Mouse (Mus musculus): ENCODE results near the gene Cdca4.

Cdca4 gene

DNA sequence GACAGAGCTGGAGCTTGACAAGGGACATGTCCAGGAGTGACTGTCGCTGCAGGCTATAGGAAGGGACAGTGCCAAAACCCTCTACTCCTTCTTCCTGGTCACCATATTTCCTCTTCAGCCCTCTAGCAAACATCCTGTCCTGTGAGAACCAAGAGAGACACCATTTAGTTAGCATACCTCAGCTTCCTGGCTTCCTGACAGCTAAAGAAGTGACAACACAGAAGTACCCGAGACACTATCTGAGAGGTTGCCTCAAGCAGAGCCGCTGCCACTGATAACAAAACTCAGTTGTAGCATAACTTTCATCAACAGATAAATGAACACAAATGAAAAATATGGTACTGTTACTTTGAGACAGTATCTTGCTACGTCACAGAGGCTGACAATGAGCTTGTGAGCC, 7.2 kb downstream of the Cdca4 start:
- no peak for DNase-seq

- no peak for DNase-seq
Measured at GRCm38 (mm10) chr12:112821216-112821615, 8.0 kb downstream of the Cdca4 start.

- no peak for DNase-seq
Measured at GRCm38 (mm10) chr12:112820401-112820999, 8.7 kb downstream of the Cdca4 start.

GRCm38 (mm10) chr12:112819057-112819662, 10.1 kb downstream of the Cdca4 start:
- no peak for DNase-seq

DNA sequence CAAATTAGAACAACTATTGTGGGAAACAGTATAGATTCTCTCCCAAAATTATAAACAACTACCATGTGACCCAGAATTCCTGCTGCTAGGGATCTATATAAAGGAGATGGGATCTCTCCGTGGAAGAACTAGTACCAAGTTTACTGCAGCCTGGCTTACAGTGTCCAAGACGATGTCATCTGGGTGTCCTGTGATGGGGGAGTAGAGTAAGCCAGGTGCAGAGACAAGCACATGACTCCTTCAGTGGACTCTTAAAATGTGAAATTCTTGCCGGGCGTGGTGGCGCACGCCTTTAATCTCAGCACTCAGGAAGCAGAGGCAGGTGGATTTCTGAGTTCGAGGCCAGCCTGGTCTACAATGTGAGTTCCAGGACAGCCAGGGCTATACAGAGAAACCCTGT, 12.4 kb downstream of the Cdca4 start:
- DNase-seq, result peak; percentile 1

- peak; percentile 37 for DNase-seq
Measured at GRCm38 (mm10) chr12:112816294-112816693, 12.9 kb downstream of the Cdca4 start.

GRCm38 (mm10) chr12:112814682-112815470, 14.3 kb downstream of the Cdca4 start:
- DNase-seq, result peak; percentile 2

DNA sequence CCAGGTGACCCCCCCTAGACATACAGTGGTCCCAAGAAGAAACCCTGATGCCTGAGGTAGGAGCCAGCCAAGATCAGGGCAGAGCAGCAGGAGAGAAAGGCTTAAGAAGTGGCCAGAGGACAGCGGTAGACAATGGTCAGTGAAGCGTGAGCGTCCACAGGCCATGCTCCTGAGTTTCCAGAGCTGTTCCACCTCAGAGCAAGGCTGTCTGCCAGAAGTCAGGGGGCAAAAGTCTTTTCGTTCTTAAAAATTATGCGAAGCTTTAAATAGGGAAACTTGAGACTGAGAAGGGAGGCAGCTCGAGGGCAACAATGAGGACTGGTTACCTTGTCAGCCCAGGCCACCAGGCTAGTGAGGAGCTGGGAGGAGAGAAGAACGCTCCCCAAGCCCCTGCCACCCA, 15.9 kb downstream of the Cdca4 start:
- DNase-seq, result no peak

DNA sequence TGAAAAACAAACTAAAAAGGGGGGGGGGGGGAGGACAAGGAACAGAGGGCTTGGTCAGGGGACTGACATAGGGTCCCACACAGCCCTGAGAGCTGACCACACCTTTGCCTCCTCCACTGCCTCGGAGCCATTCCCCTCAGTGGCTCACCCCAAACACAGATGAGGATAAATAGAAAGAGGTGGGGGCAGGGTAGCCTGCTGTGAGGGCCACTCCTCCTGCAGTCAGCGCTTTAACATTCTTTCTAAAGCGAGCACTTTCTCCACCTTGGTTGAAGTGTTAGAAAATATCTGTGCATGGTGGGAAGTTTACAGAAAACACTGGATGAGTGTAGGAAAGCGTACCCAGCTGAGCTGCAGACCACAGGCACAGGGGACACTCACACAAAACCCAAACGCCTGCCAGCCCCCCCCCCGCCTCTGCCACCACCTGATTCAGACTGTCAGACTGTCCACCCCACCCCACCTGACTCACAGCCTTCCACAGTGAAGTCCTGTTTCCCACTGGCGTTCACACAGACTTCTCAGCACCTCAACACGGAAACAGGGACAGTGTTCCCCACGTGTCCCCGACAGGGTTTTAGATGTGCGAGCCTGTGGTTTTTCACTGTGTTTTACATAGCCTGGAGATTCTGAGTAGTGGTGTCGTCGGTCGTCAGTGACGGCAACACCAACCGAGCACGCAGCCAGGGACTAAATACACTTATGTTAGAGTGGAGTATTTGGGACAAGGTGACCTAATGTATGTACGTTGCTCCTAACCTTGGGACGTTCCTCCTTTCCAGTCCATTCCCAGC, 18.9 kb downstream of the Cdca4 start:
- no peak for DNase-seq

GRCm38 (mm10) chr12:112809641-112810040, 19.6 kb downstream of the Cdca4 start:
- no peak for DNase-seq

GRCm38 (mm10) chr12:112808587-112809364, 20.4 kb downstream of the Cdca4 start, which contains the start of gene Clba1:
Clba1 (plus strand) TSS chr12:112808937.
- DNase-seq, result peak; percentile 93

DNA sequence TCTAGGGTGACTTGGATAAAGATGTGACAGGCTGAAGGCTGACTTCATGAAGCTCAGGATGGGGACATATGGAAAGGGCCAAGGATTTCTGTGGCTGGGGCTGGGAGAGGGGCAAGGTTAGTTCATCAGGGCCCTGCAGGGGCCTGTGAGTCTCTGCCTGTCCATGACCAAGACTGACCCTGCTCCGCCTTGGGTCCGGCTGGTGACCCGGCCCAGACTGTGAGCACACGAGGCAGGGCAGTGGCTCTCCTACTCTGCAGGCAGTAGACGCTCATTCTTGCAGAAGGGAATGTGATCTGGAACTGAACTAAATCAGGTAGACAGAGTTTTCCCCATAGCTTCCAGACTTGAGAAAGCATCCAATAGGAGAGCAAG, 21.0 kb downstream of the Cdca4 start:
- DNase-seq, result no peak

- no peak for DNase-seq
Measured at GRCm38 (mm10) chr12:112807796-112808195, 21.4 kb downstream of the Cdca4 start.

DNA sequence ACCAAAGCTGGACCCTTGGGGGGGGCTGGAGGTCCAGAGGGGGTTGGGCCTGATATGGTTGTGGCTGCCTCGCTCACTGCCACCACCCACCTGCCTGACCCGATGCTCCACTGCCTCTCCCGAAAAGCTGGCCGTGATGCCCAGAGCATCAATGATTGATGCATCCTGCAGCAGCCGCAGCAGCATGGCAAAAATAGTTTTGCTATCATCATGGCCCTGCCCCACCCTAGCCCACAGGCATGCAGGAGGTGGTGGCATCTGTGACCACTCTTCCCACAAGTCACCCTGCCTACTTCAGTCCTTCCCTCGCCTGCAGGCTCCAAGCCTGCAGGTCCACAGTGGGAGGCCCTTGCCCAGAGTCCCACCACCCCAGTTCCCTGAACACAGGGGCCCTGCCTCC, 23.2 kb downstream of the Cdca4 start:
- no peak for DNase-seq

DNA sequence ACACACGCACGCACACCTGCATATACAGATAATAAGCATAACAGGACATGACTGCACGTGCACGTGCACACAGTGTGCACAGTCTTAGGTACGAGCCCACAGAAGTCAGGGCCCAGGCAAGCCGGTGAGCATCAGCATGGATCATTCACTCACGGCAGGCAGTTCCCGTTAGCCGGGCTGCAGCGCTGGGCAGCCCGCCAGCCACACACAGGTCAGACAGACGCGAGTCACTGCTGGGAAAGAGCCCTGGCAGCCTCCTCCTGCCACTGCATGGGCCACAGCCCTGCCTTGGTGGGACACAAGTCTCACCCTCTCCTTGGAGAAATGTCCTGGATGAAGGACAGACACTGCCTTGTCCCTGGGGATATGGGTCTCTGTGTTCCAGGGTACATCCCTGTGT, 25.2 kb downstream of the Cdca4 start:
- peak; percentile 48 for DNase-seq

- DNase-seq, result no peak
Measured at GRCm38 (mm10) chr12:112802917-112803316, 26.3 kb downstream of the Cdca4 start.

DNA sequence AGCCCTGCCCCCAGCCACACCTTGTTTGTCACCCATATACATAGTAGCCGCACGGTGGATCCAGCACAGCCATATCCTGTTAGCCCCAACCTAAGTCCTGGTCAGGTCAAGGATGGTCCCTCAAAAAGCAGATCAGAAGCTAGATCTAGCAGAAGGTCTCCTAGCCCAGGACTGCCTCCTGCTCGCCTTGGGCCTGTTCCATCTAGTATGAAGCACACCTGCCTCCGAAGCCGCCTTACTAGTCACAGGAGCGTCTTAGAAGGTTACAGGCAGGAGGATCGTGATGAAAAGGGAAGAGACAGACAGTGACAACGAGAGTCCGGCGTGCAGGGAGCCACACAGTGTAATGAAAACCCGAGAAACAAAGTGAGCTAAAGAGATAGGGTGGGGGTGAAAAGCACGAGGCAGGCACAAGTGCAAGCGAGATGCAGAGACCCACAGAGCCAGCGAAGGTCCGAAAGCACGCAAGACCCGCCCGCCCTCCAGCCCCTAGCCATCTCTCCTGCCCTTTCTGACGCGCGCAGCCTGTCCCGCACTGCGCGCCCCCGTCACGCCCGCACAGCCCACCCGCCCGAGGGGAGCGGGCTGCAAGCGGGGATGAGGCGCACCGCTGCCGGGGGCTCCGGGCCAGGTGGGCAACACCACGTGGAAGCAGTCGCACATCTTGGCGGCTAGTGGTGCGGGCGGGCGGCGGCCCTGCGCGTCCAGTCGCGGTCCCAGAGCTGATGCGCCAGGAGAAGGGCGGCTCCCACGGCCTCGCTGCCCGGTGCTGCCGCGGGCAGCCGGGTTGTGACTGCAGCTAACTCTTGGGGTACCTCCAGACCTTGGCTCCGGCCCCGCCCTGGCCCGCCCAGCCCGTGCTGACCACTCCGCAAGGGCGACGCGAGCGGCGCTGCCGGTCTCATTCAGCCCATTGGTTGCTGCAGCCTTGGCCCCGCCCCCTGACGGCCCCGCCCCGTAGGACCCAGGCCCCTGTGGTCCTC, 27.1 kb downstream of the Cdca4 start, which contains the start of gene Ahnak2:
TSS of gene Ahnak2 (minus strand) at position 794 of the 983 bp plus-strand sequence.
- DNase-seq, result peak; percentile 52

DNA sequence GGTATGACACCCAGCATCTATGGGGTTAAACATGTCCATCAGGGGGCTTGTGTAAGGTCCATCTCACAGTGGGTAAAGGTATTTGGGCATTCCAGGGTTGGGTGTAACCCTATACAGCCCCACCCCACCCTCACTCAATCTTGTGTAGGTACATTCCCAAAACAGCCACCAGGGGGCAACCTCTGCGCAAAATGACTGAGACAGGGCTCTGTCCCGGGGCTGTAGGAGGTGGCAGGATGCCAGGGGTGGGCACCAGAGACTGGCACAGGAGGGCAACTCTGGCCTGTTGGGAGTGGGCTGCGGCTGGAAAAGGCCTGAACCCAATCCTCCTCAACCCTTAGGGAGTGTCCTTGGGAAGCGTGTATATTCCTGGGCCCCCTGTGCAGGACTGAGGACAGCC, 28.7 kb downstream of the Cdca4 start:
- peak; percentile 58 for DNase-seq

GRCm38 (mm10) chr12:112799237-112799970, 29.8 kb downstream of the Cdca4 start:
- no peak for DNase-seq

GRCm38 (mm10) chr12:112798716-112799115, 30.5 kb downstream of the Cdca4 start:
- DNase-seq, result no peak

All from cerebellum, adult 11-12 months (tissue).